ENCODE assay signal across 13 mouse cellular contexts in the genomic region with DNA sequence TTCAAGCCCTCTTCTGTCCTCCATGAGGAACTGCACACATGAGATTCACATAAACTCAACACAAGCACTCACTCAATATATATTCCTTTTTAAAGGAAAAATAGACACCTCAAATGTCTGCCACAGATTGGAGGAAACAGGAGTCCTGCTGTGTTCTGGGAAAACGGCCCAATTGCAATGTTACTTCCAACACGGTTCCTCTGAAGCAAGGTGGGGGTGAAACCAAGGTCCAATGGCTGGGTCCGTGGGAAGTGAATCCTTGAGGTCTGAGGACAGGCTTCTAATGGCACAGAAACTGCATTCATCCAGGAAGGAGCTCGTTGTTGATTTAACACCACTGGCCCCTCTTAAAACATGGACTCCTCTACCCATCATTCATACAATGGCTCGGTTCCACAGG.
"Had no signal": no experiment of that assay in that cellular context is flagged by ENCODE, and none has a peak within 500 bp of the region (broad histone marks: within the 10 kb centered on the region; RNA-seq: fewer than 3 reads in every experiment).

No protein-coding gene starts in this region.

- DNase-seq: kidney, adult 2 months; kidney, postnatal 25 days; layer of hippocampus, adult 9-11 months; layer of hippocampus, postnatal 36 days; liver, embryonic 13.5 days; liver, postnatal 0 days; right cerebral cortex, adult 18-20 months; right cerebral cortex, postnatal 25 days; thymus, postnatal 36 days had no signal

- H3K9me3 ChIP-seq: limb, embryonic 15.5 days; liver, embryonic 13.5 days; lung, embryonic 15.5 days; midbrain, embryonic 13.5 days; neural tube, embryonic 15.5 days had no signal

- H3K4me1 ChIP-seq: limb, embryonic 15.5 days; liver, embryonic 13.5 days; lung, embryonic 15.5 days; midbrain, embryonic 13.5 days had no signal

- H3K27me3 ChIP-seq: limb, embryonic 15.5 days; liver, embryonic 13.5 days; lung, embryonic 15.5 days; midbrain, embryonic 13.5 days; neural tube, embryonic 15.5 days had no signal

- H3K27ac ChIP-seq: limb, embryonic 15.5 days; liver, embryonic 13.5 days; lung, embryonic 15.5 days; midbrain, embryonic 13.5 days; neural tube, embryonic 15.5 days had no signal

- H3K9ac ChIP-seq: limb, embryonic 15.5 days; liver, embryonic 13.5 days; liver, postnatal 0 days; lung, embryonic 15.5 days; midbrain, embryonic 13.5 days; neural tube, embryonic 15.5 days had no signal

- H3K4me3 ChIP-seq: limb, embryonic 15.5 days; liver, embryonic 13.5 days; lung, embryonic 15.5 days; midbrain, embryonic 13.5 days; neural tube, embryonic 15.5 days had no signal

- ATAC-seq: liver, postnatal 0 days; midbrain, embryonic 13.5 days had no signal

- H3K4me2 ChIP-seq: limb, embryonic 15.5 days; liver, embryonic 13.5 days; lung, embryonic 15.5 days; midbrain, embryonic 13.5 days; neural tube, embryonic 15.5 days had no signal
